Mouse (Mus musculus) lung, embryonic 16.5 days (tissue): ENCODE data around the gene Synrg. TPM values are rescaled to one million over a fixed set of nuclear protein-coding genes. Genes with fewer than 3 reads are reported as not detected.
A peak's percentile ranks its signal among the peaks of the same experiment; 100 is the strongest.

Source experiments
- ATAC-seq: fragments of 200-750 bp; cut with Nextera tagmentation; 2 replicates; pipeline ENCODE4 v1.8.0; 2017; ENCODE audit warnings: low read depth, mild to moderate bottlenecking, moderate library complexity
- H3K27ac ChIP-seq: fragments of 300-500 bp; sonication (generic); 2 replicates; pipeline ENCODE4 v1.5.1; 2014; ENCODE audit warnings: mild to moderate bottlenecking, control low read depth, low read length
- H3K27me3 ChIP-seq: fragments of 300-500 bp; sonication (generic); 2 replicates; pipeline ENCODE4 v1.6.1; 2014; ENCODE audit warnings: low read depth, low read length, mixed read lengths; ENCODE audit not compliant: control insufficient read depth, insufficient read depth
- H3K36me3 ChIP-seq: fragments of 300-500 bp; sonication (generic); 2 replicates; pipeline ENCODE4 v1.6.1; 2014; ENCODE audit warnings: low read length; ENCODE audit not compliant: control insufficient read depth, insufficient read depth
- H3K4me1 ChIP-seq: fragments of 300-500 bp; sonication (generic); replicated peaks from 2 replicates; pipeline ENCODE4 v1.6.1; 2014; ENCODE audit warnings: low read length, mixed read lengths; ENCODE audit not compliant: control insufficient read depth, insufficient read depth
- H3K4me2 ChIP-seq: fragments of 300-500 bp; sonication (generic); 2 replicates; pipeline ENCODE4 v1.6.1; 2014; ENCODE audit warnings: low read depth, low read length, control low read depth
- H3K4me3 ChIP-seq: fragments of 300-500 bp; sonication (generic); 2 replicates; pipeline ENCODE4 v1.5.1; 2014; ENCODE audit warnings: mild to moderate bottlenecking, low read length, control low read depth
- H3K9ac ChIP-seq: fragments of 300-500 bp; sonication (generic); 2 replicates; pipeline ENCODE4 v1.6.1; 2014; ENCODE audit warnings: low read length, control low read depth
- H3K9me3 ChIP-seq: fragments of 300-500 bp; sonication (generic); 2 replicates; pipeline ENCODE4 v1.6.1; 2016; ENCODE audit warnings: low read length; ENCODE audit not compliant: control insufficient read depth
- WGBS: fragments of 180-500 bp; shearing (Covaris S2); extraction: QIAGEN DNeasy Blood & Tissue Kit; methylation state at CpG from one replicate; pipeline ENCODE4 v1.1.7; 2014; 5-methylcytosine and 5-hydroxymethylcytosine counted together
- polyA plus RNA-seq: library from polyadenylated mRNA; unstranded; fragments of >200 nt; fragmentation: Nextera tagmentation; extraction: Ambion mirVana; gene quantifications from 2 replicates; pipeline ENCODE4 v1.2.1, GENCODE M21; 2015

The Synrg gene
- polyA plus RNA-seq, 1 experiment from 2014 or later = 11.1 TPM

GRCm38 (mm10) chr11:84072904-84073651 lies 108.8 kb downstream of the Synrg start:
- ATAC-seq = peak; percentile 27; the same call in 1 of the 2 replicates
- H3K36me3 ChIP-seq = no peaks in the 10 kb centered on the region
- no peak overlapping the region for H3K4me2 ChIP-seq
- H3K27me3 ChIP-seq = no peaks in the 10 kb centered on the region
- peak overlapping the region; percentile 74 for H3K27ac ChIP-seq
- H3K9ac ChIP-seq = no peak overlapping the region
- H3K9me3 ChIP-seq = no peaks in the 10 kb centered on the region
- 38% methylated on average over 9 of the region's 9 CpGs for WGBS
- no peak overlapping the region for H3K4me3 ChIP-seq
- peaks cover 27% of the 10 kb centered on the region for H3K4me1 ChIP-seq

DNA sequence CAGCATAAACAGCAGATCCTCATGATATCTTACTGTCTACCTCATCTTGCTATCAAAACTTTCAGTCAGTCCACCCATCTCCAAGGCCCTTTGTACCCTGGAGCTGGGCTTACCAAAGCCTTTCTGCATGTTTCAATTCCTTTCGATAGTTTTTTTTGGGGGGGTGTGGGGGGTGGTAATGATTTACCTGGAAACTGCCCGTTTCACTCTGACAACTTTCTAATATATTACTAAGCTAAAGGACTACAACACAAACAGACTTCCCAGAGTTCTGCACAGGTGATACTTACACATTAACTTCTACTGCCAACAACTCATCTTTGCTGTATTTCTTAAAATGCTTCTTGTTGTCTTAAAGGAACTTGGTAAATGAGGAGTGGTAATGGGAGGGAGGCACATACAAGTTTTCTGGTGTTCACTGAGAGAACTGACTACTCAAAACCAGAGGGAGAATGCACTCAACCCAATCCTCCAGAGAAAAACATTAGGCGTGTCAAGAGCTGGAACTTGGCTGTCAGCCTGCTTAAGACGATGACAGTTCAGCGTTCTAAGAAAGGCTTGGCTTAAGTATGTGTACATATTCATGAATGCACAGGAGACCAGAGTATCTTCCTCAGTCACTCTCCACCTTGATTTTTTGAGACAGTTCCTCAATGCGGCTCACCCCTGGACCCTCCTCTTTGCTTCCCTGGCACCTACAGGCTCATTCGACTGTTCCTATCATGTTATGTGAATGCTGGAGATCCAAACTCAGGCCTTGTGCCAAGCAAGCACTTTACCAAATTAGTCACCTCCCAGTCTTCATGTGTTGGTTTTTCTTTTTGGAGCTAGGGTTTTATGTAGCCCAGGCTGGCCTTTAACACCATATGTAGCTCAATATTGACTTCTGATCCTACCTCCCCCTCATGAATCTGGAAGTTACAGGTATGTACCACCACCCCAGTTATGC lies 109.9 kb downstream of the Synrg start:
- Histone ChIP-seq H3K4me2 (no peak overlapping the region), H3K4me1 (peaks cover 27% of the 10 kb centered on the region), H3K4me3 (no peak overlapping the region), H3K36me3 (0 out of 2 replicates have a peak, but pooled peaks cover 2% of the 10 kb centered on the region), H3K9me3 (no peaks in the 10 kb centered on the region), H3K27me3 (no peaks in the 10 kb centered on the region), H3K9ac (no peak overlapping the region), H3K27ac (peak overlapping the region; percentile 74)
- WGBS = 36% methylated on average over 7 of the region's 7 CpGs
- ATAC-seq = peak; percentile 55

DNA sequence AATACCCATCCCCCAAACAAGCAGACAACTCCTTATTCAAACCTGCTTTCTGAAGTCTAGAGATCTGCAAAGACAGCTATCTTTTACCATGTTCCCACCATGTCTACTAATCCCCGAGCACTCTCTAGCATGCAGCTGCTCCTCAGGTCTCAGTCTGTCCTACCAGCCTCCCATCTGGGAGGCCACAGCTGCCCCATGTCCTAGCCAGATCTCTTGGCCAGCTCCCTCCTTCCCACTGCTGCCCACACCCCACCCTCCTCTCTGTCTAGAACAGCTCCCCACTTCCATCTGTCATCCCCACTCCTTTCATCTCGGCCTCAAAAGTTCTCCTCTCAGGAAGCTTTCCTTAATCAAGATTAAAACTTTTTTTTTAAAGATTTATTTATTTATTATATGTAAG lies 112.8 kb downstream of the Synrg start:
- H3K4me3 ChIP-seq = no peak overlapping the region
- H3K9ac ChIP-seq = no peak overlapping the region
- H3K9me3 ChIP-seq = no peaks in the 10 kb centered on the region
- H3K36me3 ChIP-seq = peaks cover 4% of the 10 kb centered on the region
- no peak overlapping the region for H3K4me2 ChIP-seq
- no peaks in the 10 kb centered on the region for H3K27me3 ChIP-seq
- peaks cover 39% of the 10 kb centered on the region for H3K4me1 ChIP-seq
- WGBS = 52% methylated on average over 2 of the region's 2 CpGs
- peak; percentile 74 for ATAC-seq
- H3K27ac ChIP-seq = no peak overlapping the region

GRCm38 (mm10) chr11:84078601-84079000 lies 114.4 kb downstream of the Synrg start:
- ATAC-seq = no peak
- WGBS = 76% methylated on average over 9 of the region's 9 CpGs
- Histone ChIP-seq H3K9ac (no peak overlapping the region), H3K36me3 (peaks cover 11% of the 10 kb centered on the region), H3K9me3 (no peaks in the 10 kb centered on the region), H3K4me2 (no peak overlapping the region), H3K4me1 (peaks cover 28% of the 10 kb centered on the region), H3K27me3 (no peaks in the 10 kb centered on the region), H3K27ac (0 out of 2 replicates have a peak overlapping the region, but pooled peaks have one; percentile 7), H3K4me3 (no peak overlapping the region)

DNA sequence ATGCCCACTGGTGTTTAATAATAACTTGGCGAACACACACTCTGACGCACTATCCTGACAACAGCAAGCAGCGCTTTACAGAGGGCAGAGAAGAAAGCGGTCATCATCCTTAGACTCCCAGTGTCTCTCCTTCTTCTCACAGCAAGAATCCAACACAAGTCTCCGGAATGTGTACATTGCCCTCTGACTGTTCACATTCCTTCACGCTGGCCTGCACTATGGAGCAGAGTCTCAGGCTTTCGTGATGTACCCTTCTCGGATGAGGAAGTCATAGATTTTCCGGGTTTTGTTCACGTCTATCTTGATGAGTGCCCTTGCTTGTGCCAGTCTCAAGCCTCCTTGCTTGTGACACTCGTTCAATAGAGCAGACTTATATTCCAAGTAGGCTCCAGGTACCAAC lies 115.1 kb downstream of the Synrg start:
- Histone ChIP-seq H3K27me3 (no peaks in the 10 kb centered on the region), H3K4me3 (no peak overlapping the region), H3K4me2 (no peak overlapping the region), H3K4me1 (peaks cover 21% of the 10 kb centered on the region), H3K36me3 (peaks cover 12% of the 10 kb centered on the region), H3K9ac (no peak overlapping the region), H3K27ac (peak overlapping the region; percentile 48), H3K9me3 (no peaks in the 10 kb centered on the region)
- ATAC-seq = peak; percentile 45
- WGBS = 62% methylated on average over 11 of the region's 11 CpGs

GRCm38 (mm10) chr11:84079887-84080286 lies 115.7 kb downstream of the Synrg start:
- WGBS = 54% methylated on average over 4 of the region's 4 CpGs
- Histone ChIP-seq H3K4me1 (peaks cover 19% of the 10 kb centered on the region; the same call in 1 of the 2 replicates), H3K27me3 (no peaks in the 10 kb centered on the region), H3K4me2 (no peak overlapping the region), H3K9me3 (no peaks in the 10 kb centered on the region), H3K36me3 (peaks cover 12% of the 10 kb centered on the region), H3K9ac (no peak overlapping the region), H3K27ac (peak overlapping the region; percentile 57), H3K4me3 (no peak overlapping the region)
- peak; percentile 62 for ATAC-seq

- Histone ChIP-seq H3K9me3 (no peaks in the 10 kb centered on the region), H3K27ac (peak overlapping the region; percentile 57), H3K4me3 (no peak overlapping the region), H3K4me1 (peaks cover 19% of the 10 kb centered on the region; the same call in 1 of the 2 replicates), H3K4me2 (no peak overlapping the region), H3K27me3 (no peaks in the 10 kb centered on the region), H3K36me3 (peaks cover 12% of the 10 kb centered on the region), H3K9ac (no peak overlapping the region)
- WGBS = 73% methylated on average over 3 of the region's 3 CpGs
- peak; percentile 21; the same call in 1 of the 2 replicates for ATAC-seq
These were observed 116.1 kb downstream of the Synrg start for GRCm38 (mm10) chr11:84080327-84080726.

DNA sequence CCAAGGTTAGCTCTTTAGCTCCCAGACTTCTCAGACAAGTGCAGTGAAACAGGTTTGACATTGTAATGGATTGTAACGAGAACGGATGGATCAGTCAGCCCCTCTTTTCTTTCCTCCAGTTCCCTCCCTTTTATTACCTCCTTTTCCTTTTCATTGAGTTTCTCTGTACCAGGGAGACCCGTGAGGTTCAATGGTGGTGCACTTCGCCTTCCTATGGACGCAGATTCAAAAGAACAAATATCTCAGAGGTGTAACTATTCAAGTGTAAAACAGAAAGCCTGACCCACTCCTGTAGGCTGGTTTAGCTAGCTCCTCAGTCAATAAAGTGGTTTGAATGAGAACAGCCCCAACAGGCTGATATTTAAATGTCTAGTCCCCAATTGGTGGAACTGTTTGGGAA lies 117.7 kb downstream of the Synrg start:
- H3K4me2 ChIP-seq = no peak overlapping the region
- ATAC-seq = no peak
- H3K4me1 ChIP-seq = peaks cover 14% of the 10 kb centered on the region; the same call in 1 of the 2 replicates
- peaks cover 17% of the 10 kb centered on the region for H3K36me3 ChIP-seq
- H3K4me3 ChIP-seq = no peak overlapping the region
- H3K9me3 ChIP-seq = no peaks in the 10 kb centered on the region
- WGBS = 88% methylated on average over 5 of the region's 5 CpGs
- no peak overlapping the region for H3K9ac ChIP-seq
- H3K27ac ChIP-seq = no peak overlapping the region
- H3K27me3 ChIP-seq = no peaks in the 10 kb centered on the region

GRCm38 (mm10) chr11:84090572-84090971 lies 126.3 kb downstream of the Synrg start:
- Histone ChIP-seq H3K4me2 (no peak overlapping the region), H3K27me3 (no peaks in the 10 kb centered on the region), H3K9me3 (no peaks in the 10 kb centered on the region), H3K4me3 (no peak overlapping the region), H3K9ac (no peak overlapping the region), H3K36me3 (peaks cover 8% of the 10 kb centered on the region; the same call in 1 of the 2 replicates), H3K27ac (no peak overlapping the region), H3K4me1 (no peaks in the 10 kb centered on the region)
- WGBS = 81% methylated on average over 8 of the region's 8 CpGs
- no peak for ATAC-seq
